Mouse (Mus musculus): ENCODE results near the gene Oscar. TPM values are rescaled to one million over a fixed set of nuclear protein-coding genes. Genes with fewer than 3 reads are reported as not detected.
"Not testable (repeated sequence)": the region's sequence is repeated elsewhere in the genome, so short reads cannot be mapped to it uniquely, and the experiment has no call there.

Oscar gene
- total RNA-seq, 2 experiments from 2014 or later, result 0.13 to 0.20 TPM

- intact Hi-C loops (cut with DNase I), result no loop called here
- no peak for DNase-seq (ENCODE audit: low spot score)
Observed at GRCm38 (mm10) chr7:3574216-3574615, 41.7 kb downstream of the Oscar start.

- no peak for DNase-seq (ENCODE audit: low spot score)
- intact Hi-C loops (cut with DNase I), result no loop called here
Observed at GRCm38 (mm10) chr7:3571847-3572246, 44.1 kb downstream of the Oscar start.

GRCm38 (mm10) chr7:3570580-3570979, 45.4 kb downstream of the Oscar start:
- DNase-seq (ENCODE audit: low spot score); intact Hi-C loops (cut with DNase I): not testable (repeated sequence)

DNA sequence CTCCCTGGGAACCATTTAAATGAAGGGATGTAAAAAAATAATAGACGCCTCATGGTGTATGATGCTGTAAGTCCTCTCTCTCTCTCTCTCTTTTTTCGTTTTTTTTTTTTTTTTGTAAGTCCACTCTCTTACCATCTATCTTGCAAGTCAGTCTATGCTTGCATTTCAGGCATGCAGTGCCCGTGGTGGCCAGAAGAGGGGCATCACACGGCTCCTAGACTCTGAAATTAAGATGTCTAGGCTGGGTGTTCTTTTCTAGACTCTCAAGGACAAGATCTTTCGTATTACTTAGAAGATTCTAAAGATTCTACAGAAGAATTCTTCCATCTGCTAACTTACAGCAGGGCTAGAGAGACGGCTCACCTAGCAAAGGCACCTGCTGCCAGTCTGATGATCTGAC, 46.2 kb downstream of the Oscar start:
- intact Hi-C loops (cut with DNase I), result no loop called here
- no peak for DNase-seq (ENCODE audit: low spot score)

DNA sequence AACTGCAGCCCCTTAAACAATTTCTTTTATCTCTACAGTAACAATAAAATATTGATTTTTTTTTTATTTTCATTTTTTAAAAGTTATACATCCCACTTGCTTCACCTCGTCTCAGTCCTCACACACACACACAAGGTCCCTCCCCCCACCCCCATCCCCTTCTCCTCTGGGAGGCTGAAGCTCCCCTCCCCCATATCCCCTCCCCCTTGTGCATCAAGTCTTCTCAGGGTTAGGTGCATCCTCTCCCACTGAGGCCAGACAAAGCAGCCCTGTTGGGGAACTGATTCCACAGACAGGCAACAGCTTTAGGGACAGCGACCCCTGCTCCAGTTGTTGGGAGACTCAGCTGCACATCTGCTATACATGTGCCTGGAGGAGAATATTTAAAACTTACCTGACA, 48.6 kb downstream of the Oscar start:
- intact Hi-C loops (cut with DNase I), result no loop called here
- no peak for DNase-seq (ENCODE audit: low spot score)

Small RNA genes lying within 50 kb of the gene (microRNA-seq; reads per million reads assigned to microRNA genes)
- gene Gm25100 (not detected), gene Mir3572 (0.83 reads per million)

Other genes with a start within 250 kb of the Oscar start
- not detected for gene Cacng8, start 225.5 kb downstream of the Oscar start, total RNA-seq (2021)
- under 1 TPM; 0.45 to 0.70 TPM for gene Cacng6, start 192.0 kb downstream of the Oscar start, total RNA-seq (2021)
- not detected for gene Tarm1, start 113.5 kb downstream of the Oscar start, total RNA-seq (2021)
- gene Ndufa3, start 1.2 kb upstream of the Oscar start, total RNA-seq (2021), result 1,000 to 10,000 TPM; 1,735 to 1,752 TPM
- gene Tfpt, start 13.8 kb upstream of the Oscar start, total RNA-seq (2021), result 10 to 100 TPM; 16.9 to 20.0 TPM
- gene Prpf31, start 13.8 kb upstream of the Oscar start, total RNA-seq (2021), result 10 to 100 TPM; 22.2 to 25.1 TPM
- gene Cnot3, start 29.1 kb upstream of the Oscar start, total RNA-seq (2021), result 10 to 100 TPM; 24.7 to 30.6 TPM
- gene Leng1, start 49.7 kb upstream of the Oscar start, total RNA-seq (2021), result 10 to 100 TPM; 10.0 to 11.4 TPM
- gene Tmc4, start 61.4 kb upstream of the Oscar start, total RNA-seq (2021), result under 1 TPM; 0.45 to 0.83 TPM
- 10 to 100 TPM; 68.3 to 73.4 TPM for gene Tsen34, start 76.7 kb upstream of the Oscar start, total RNA-seq (2021)
- 10 to 100 TPM; 17.1 to 17.9 TPM for gene Mboat7, start 77.4 kb upstream of the Oscar start, total RNA-seq (2021)
- 100 to 1,000 TPM; 589 to 617 TPM for gene Rps9, start 87.8 kb upstream of the Oscar start, total RNA-seq (2021)
- 1 to 10 TPM; 1.3 to 2.1 TPM for gene Pirb, start 104.2 kb upstream of the Oscar start, total RNA-seq (2021)
- gene Gm15448, start 209.5 kb upstream of the Oscar start, total RNA-seq (2021), result under 1 TPM; 0.20 to 0.39 TPM
- under 1 TPM; 0.23 to 0.56 TPM for gene Pira2, start 228.9 kb upstream of the Oscar start, total RNA-seq (2021)